Mouse (Mus musculus): ENCODE measurements around the gene Nisch.

The Nisch gene

GRCm38 (mm10) chr14:31130236-31131220 lies 86.2 kb downstream of the Nisch start, which contains the start of gene Nt5dc2:
Nt5dc2 (plus strand) TSS chr14:31131053.
- no peak for DNase-seq (ENCODE audit: low spot score)

GRCm38 (mm10) chr14:31129326-31130235 lies 87.2 kb downstream of the Nisch start:
- DNase-seq (ENCODE audit: low spot score) = no peak

GRCm38 (mm10) chr14:31128826-31129219 lies 87.9 kb downstream of the Nisch start, which contains the start of gene Smim4:
Smim4 (minus strand) TSS chr14:31128956.
- DNase-seq (ENCODE audit: low spot score) = peak; percentile 97

GRCm38 (mm10) chr14:31128101-31128825 lies 88.5 kb downstream of the Nisch start:
- no peak for DNase-seq (ENCODE audit: low spot score)

DNA sequence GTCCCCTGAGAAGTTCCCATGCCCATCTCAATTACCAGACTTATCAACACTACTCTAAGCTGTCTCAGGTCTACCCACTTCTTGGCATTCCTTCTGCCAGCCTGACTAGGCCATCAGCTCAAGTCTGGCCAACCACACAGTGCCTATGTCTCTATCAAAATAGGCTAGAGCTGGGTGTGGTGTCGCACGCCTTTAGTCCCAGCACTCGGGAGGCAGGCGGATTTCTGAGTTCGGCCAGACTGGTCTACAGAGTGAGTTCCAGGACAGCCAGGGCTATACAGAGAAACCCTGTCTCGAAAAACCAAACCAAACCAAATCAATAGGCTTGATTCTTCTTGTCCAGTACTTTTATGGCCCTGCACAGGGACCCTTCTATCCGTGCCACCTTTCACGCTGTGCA lies 89.9 kb downstream of the Nisch start:
- no peak for DNase-seq (ENCODE audit: low spot score)

DNA sequence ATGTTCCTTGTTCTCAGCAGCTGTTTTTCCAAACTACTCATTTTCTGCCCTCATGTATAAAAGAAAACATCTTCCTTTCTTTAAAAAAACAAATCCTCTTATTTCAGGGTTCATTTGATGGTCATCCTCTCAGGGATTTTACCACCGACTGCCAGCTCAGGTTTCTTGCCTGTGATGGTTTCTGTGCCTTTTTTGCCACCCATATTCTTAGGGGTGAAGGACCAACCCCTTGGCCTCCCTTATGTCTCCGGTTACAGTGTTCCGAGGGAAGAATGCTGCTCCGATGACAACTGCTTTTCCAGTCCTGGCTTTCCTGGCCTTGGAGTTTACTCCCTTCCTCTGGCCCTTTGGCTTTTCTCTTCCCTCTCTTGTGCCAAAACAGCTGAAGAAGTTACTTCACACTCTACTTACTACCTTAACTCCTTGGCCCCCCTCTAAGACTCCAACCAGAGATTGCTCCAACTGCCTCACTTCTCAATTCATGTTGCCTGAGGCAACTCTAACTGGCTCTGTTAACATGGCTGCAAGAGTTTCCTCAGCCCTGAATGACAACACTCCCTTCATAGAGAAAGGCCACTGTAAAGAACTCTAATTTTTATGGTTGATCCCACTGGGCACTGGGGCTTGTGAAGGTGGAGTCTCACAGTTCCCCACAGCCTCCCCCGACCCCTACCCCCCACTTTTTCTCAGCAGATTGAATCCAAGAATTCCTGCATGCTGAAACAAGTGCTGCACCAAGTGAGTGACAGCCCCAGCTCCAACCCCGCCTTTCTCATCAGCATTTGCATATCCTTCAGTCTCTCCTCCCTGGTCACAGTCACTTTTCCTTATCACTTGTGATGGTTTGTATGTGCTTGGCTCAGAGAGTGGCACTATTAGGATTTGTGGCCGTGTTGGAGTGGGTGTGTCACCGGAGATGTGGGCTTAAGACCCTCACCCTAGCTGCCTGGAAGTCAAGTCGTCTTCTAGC lies 91.4 kb downstream of the Nisch start:
- DNase-seq (ENCODE audit: low spot score) = no peak

Measured in left cerebral cortex, adult 11 months (tissue).